Mouse (Mus musculus): Measurements from ENCODE around the gene Foxr2. TPM values are rescaled to one million over a fixed set of nuclear protein-coding genes. Genes with fewer than 3 reads are reported as not detected.

Gene Foxr2
- polyA plus RNA-seq (2015; fragmentation: Nextera tagmentation; extraction: Ambion mirVana) = 0.30 and 0.46 TPM in 2 replicates

- no peaks in the 10 kb centered on the region for H3K27me3 ChIP-seq
- H3K4me2 ChIP-seq = no peak within 1 kb of the TSS
- H3K9me3 ChIP-seq = no peaks in the 10 kb centered on the region
- H3K9ac ChIP-seq = no peak within 1 kb of the TSS
- 0% methylated on average over 2 of the region's 3 CpGs for WGBS
- no peaks in the 10 kb centered on the region for H3K4me1 ChIP-seq (replicated peaks)
- H3K36me3 ChIP-seq = no peaks in the 10 kb centered on the region
- no peak for ATAC-seq (ENCODE audit: low read depth)
- no peak within 1 kb of the TSS for H3K4me3 ChIP-seq
- H3K27ac ChIP-seq (replicated peaks) = no peak within 1 kb of the TSS
Measured at GRCm38 (mm10) chrX:153118486-153118885, at the start of gene Foxr2. TSS of gene Foxr2 (plus strand) at chrX:153118786.

- Histone ChIP-seq H3K9ac (no peak overlapping the region), H3K36me3 (no peaks in the 10 kb centered on the region), H3K4me1 (replicated peaks) (no peaks in the 10 kb centered on the region), H3K9me3 (no peaks in the 10 kb centered on the region), H3K4me2 (no peak overlapping the region), H3K4me3 (no peak overlapping the region), H3K27ac (replicated peaks) (no peak overlapping the region), H3K27me3 (no peaks in the 10 kb centered on the region)
- ATAC-seq (ENCODE audit: low read depth) = no peak
- 34% methylated on average over 2 of the region's 2 CpGs for WGBS
Measured at GRCm38 (mm10) chrX:153119013-153119412, 427 bp downstream of the Foxr2 start.

GRCm38 (mm10) chrX:153139734-153140515, 21.3 kb downstream of the Foxr2 start, which contains the start of gene Rragb:
TSS of gene Rragb (plus strand) at chrX:153139981.
- H3K4me3 ChIP-seq = peak within 1 kb of the TSS; percentile 51
- WGBS = 18% methylated on average over 47 of the region's 47 CpGs
- ATAC-seq (ENCODE audit: low read depth) = peak; percentile 98
- H3K36me3 ChIP-seq = no peaks in the 10 kb centered on the region
- peak within 1 kb of the TSS; percentile 64 for H3K9ac ChIP-seq
- peaks cover 22% of the 10 kb centered on the region for H3K27me3 ChIP-seq
- H3K9me3 ChIP-seq = no peaks in the 10 kb centered on the region
- H3K4me1 ChIP-seq (replicated peaks) = 0 out of 2 replicates have a peak, but pooled peaks cover 4% of the 10 kb centered on the region
- no peak within 1 kb of the TSS for H3K27ac ChIP-seq (replicated peaks)
- peak within 1 kb of the TSS; percentile 63 for H3K4me2 ChIP-seq

DNA sequence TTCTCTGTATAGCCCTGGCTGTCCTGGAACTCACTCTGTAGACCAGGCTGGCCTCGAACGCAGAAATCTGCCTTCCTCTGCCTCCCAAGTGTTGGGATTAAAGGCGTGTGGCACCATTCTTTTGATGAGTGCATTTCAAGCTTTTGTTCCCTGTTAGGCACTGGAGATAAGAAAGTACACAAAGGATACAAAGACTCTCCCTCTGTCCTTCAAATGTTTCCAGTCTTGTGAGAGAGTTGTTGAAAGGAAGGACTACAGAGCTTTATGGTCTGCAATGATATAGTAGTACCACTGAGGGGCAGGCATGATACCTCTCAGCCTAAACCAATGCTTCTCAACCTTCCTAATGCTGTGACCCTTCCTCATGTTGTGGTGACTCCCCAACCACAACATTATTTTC, 24.1 kb downstream of the Foxr2 start:
- H3K9me3 ChIP-seq = no peaks in the 10 kb centered on the region
- H3K36me3 ChIP-seq = no peaks in the 10 kb centered on the region
- H3K27me3 ChIP-seq = peaks cover 18% of the 10 kb centered on the region
- WGBS = 73% methylated on average over 3 of the region's 3 CpGs
- no peak overlapping the region for H3K9ac ChIP-seq
- H3K4me1 ChIP-seq (replicated peaks) = 0 out of 2 replicates have a peak, but pooled peaks cover 4% of the 10 kb centered on the region
- no peak overlapping the region for H3K4me3 ChIP-seq
- ATAC-seq (ENCODE audit: low read depth) = no peak
- H3K27ac ChIP-seq (replicated peaks) = no peak overlapping the region
- H3K4me2 ChIP-seq = no peak overlapping the region

DNA sequence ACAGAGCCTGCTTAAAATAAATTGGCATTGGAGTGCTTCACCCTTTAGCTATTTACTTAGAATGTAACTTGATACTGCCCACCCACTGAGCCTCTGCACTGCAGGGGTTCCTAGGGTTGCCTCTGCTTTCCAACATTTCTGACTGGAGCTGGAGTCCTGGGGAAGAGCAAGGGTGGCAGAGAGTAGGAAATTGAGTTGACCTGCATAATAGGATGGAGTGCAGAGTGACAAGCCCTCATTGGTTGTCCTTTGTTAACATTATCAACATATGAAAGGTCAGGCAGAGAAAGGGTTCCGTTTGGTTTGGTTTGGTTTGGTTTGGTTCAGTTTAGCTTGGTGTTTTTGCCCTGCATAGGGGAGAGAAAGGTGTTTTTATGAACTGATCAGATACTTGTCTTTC, 33.2 kb downstream of the Foxr2 start:
- Histone ChIP-seq H3K9ac (no peak overlapping the region), H3K4me1 (replicated peaks) (no peaks in the 10 kb centered on the region), H3K4me3 (no peak overlapping the region), H3K4me2 (no peak overlapping the region), H3K27ac (replicated peaks) (no peak overlapping the region), H3K36me3 (no peaks in the 10 kb centered on the region), H3K27me3 (no peaks in the 10 kb centered on the region), H3K9me3 (no peaks in the 10 kb centered on the region)
- WGBS = 21% methylated on average over 1 of the region's 1 CpGs
- no peak for ATAC-seq (ENCODE audit: low read depth)

- Histone ChIP-seq H3K4me1 (replicated peaks) (no peaks in the 10 kb centered on the region), H3K4me3 (no peak overlapping the region), H3K4me2 (no peak overlapping the region), H3K27me3 (no peaks in the 10 kb centered on the region), H3K9ac (no peak overlapping the region), H3K36me3 (no peaks in the 10 kb centered on the region), H3K9me3 (no peaks in the 10 kb centered on the region), H3K27ac (replicated peaks) (no peak overlapping the region)
- WGBS = 54% methylated on average over 3 of the region's 3 CpGs
- no peak for ATAC-seq (ENCODE audit: low read depth)
Measured at GRCm38 (mm10) chrX:153155322-153155721, 36.7 kb downstream of the Foxr2 start.

DNA sequence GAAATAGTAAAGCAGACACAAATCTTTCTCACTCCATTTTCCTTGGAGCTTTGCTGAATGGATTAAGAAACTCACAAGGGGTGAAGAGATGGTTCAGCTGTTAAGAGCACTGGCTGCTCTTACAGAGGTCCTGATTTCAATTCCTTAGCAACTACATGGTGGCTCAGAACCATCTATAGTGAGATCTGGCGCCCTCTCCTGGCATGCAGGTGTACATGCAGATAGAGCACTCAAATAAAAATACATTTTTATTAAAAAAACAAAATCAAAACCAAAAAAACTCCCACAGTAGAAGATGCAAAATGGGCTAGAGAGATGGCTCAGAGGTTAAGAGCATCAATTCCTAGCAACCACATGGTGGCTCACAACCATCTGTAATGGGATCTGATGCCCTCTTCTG, 56.2 kb downstream of the Foxr2 start:
- Histone ChIP-seq H3K4me3 (no peak overlapping the region), H3K4me1 (replicated peaks) (no peaks in the 10 kb centered on the region), H3K27ac (replicated peaks) (no peak overlapping the region), H3K36me3 (no peaks in the 10 kb centered on the region), H3K27me3 (no peaks in the 10 kb centered on the region), H3K9ac (no peak overlapping the region), H3K4me2 (no peak overlapping the region), H3K9me3 (no peaks in the 10 kb centered on the region)
- ATAC-seq (ENCODE audit: low read depth) = no peak
- 14% methylated on average over 1 of the region's 1 CpGs for WGBS

DNA sequence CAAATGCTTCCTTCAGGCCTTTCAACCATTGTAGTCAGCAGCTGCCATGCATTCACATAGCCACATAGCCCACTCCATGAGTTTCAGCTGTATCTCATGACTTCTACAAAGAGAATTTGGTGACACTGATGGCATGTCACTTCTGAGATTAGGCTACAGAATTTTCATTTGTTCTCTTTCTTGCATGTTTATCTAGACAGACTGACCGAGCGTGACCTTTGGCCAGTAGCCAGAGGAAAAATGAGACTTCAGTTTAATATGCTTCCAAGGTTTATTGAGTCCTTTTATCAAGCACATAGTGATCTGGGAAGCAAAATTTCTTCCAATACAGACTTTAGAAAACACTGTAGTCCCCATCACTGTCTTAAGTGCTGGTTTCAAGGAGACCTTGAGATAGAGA, 63.6 kb downstream of the Foxr2 start:
- no peak overlapping the region for H3K4me3 ChIP-seq
- H3K27ac ChIP-seq (replicated peaks) = no peak overlapping the region
- no peak overlapping the region for H3K9ac ChIP-seq
- H3K4me1 ChIP-seq (replicated peaks) = no peaks in the 10 kb centered on the region
- H3K36me3 ChIP-seq = no peaks in the 10 kb centered on the region
- H3K27me3 ChIP-seq = no peaks in the 10 kb centered on the region
- no peak overlapping the region for H3K4me2 ChIP-seq
- H3K9me3 ChIP-seq = no peaks in the 10 kb centered on the region
- no peak for ATAC-seq (ENCODE audit: low read depth)
- 87% methylated on average over 2 of the region's 2 CpGs for WGBS

Other genes starting within 250 kb of the Foxr2 start
- gene Usp51, start 112.3 kb upstream of the Foxr2 start, polyA plus RNA-seq (2015; fragmentation: Nextera tagmentation; extraction: Ambion mirVana) = 1.3 and 1.9 TPM in 2 replicates
- gene Mageh1, start 81.2 kb upstream of the Foxr2 start, polyA plus RNA-seq (2015; fragmentation: Nextera tagmentation; extraction: Ambion mirVana) = 102 and 103 TPM in 2 replicates
- gene Rragb, start 21.2 kb downstream of the Foxr2 start, polyA plus RNA-seq (2015; fragmentation: Nextera tagmentation; extraction: Ambion mirVana) = 3.7 and 4.2 TPM in 2 replicates
- gene Klf8, start 118.7 kb downstream of the Foxr2 start, polyA plus RNA-seq (2015; fragmentation: Nextera tagmentation; extraction: Ambion mirVana) = 2.8 and 4.1 TPM in 2 replicates

Data from neural tube, embryonic 13.5 days (tissue).